Mouse (Mus musculus) gastrocnemius, postnatal 4 days (tissue): ENCODE results near the gene Stac2. TPM values are rescaled to one million over a fixed set of nuclear protein-coding genes. Genes with fewer than 3 reads are reported as not detected.

Source experiments
- DNase-seq, 2 experiments: peaks; one replicate each; pipeline ENCODE4 v3.0.0; 2021 to 2022; ENCODE audit warnings: low spot score in 2 of 2, mixed read lengths in 2 of 2
- microRNA-seq: library from miRNA; unstranded; fragments of <30 nt; microRNA quantifications from one replicate; pipeline ENCODE4 v1.2.0, GENCODE M21; 2021
- total RNA-seq, 2 experiments: library from RNA; stranded (reverse); gene quantifications; 2 replicates each; pipeline ENCODE4 v1.2.3; 2021

Stac2 gene
- total RNA-seq, 2 experiments from 2014 or later, result 0.54 to 0.60 TPM

- DNase-seq, result no peak
Observed at GRCm38 (mm10) chr11:98000378-98001140, 52.7 kb downstream of the Stac2 start.

GRCm38 (mm10) chr11:97999748-98000147 is 53.5 kb downstream of the Stac2 start:
- no peak for DNase-seq

- DNase-seq, result no peak
Observed at GRCm38 (mm10) chr11:97998898-97999608, 54.2 kb downstream of the Stac2 start.

- DNase-seq, result no peak
Observed at GRCm38 (mm10) chr11:97998074-97998793, 55.0 kb downstream of the Stac2 start.

- DNase-seq, result no peak
Observed at GRCm38 (mm10) chr11:97997387-97997960, 55.8 kb downstream of the Stac2 start.

DNA sequence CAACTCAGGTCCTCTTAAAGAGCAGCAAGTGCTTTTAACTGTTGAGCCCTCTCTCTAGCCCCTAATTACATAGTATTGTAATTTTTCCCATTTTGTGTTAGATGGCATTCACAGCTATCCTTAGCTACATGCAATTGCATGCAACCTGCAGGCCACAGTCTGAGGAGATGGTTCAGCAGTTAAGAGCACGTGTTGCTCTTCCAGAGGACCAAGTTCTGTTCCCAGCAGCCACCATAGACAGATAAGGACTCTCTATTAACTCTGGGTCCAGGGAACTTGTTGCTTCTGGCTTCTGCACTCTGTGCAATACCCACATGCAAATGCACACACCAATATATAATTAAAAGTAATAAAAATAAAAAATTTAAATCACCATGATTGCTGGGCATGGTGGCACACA is 56.6 kb downstream of the Stac2 start:
- no peak for DNase-seq

DNA sequence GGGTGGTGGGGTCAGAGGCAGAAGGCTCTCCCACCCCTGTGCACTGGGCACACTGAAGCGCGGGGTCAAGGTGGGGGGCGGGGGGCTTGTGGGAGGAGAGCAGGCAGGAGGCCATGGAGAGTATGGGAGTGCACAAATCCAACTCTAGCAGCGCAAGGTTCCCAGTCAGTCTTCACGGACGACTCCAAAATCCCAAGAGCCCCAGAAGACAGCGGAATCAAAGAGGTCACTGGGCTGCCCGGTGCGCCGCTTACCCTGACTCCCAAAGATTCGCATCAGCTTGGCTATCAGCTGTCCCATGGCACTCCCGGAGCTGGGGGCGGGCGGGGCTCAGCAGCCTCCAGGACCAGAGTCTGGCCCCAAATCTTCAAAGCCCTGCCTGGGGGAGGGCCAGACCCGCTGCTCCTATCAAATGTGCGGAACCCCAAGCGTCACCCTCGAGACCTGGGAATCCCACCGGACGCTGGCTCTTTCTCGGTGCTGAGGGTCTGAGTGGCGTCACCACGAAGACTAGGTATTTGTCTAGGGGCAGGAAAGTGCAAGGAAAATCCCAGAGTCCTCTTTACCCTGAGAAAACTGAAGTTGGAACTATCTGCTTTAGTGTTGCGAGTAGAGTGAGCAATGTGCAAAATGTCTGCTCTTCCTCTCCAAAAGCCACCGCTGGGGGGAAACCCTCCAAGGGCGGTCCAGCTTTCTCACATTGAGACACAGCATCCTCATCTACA is 57.5 kb downstream of the Stac2 start, which contains the start of gene Arl5c:
Gene Arl5c (minus strand): TSS at position 618 of the 725 bp plus-strand sequence.
- no peak for DNase-seq

- peak; percentile 53 to 75 for DNase-seq
Observed at GRCm38 (mm10) chr11:97994539-97995100, 58.6 kb downstream of the Stac2 start.

DNA sequence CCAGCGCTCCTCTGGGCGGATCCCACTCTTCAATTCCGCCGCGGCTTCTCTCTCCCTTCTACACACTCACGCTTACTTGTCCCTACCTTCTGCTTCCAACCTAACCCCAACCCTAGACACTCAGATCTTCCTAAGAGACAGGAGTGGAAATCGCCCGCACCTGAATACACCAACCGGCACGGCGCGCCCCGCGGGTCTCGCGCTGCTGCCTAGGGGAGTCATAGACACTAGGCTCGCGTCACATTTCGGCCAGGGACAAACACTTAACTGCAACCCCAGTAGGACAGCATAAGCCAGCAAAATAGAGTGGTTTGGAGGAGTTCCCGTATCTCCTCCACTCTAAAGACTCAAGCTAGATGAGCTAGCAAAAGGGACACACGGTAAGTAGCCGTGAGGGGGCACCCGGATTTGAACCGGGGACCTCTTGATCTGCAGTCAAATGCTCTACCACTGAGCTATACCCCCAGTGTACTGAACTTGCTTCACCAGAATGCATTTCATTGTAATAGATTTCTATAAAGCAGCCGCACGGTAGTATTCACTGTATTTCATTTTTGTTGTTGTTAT is 64.6 kb downstream of the Stac2 start:
- peak; percentile 62 to 83 for DNase-seq

- peak; percentile 86 to 93 for DNase-seq
Observed at GRCm38 (mm10) chr11:97987551-97988526, 65.4 kb downstream of the Stac2 start.

GRCm38 (mm10) chr11:97986738-97987465 is 66.4 kb downstream of the Stac2 start:
- DNase-seq, result no peak

Small RNAs within 50 kb of the gene (microRNA-seq; reads per million reads assigned to microRNA genes)
- not detected for gene Gm27597

Other genes starting within 250 kb of the Stac2 start
- 1 to 10 TPM; 1.0 to 2.4 TPM for gene B230217C12Rik, start 212.7 kb downstream of the Stac2 start, total RNA-seq
- under 1 TPM; 0.27 to 0.44 TPM for gene Fbxo47, start 169.3 kb downstream of the Stac2 start, total RNA-seq
- gene Plxdc1, start 67.0 kb downstream of the Stac2 start, total RNA-seq, result 1 to 10 TPM; 7.1 to 7.6 TPM
- 1 to 10 TPM; 1.5 to 1.9 TPM for gene Arl5c, start 57.3 kb downstream of the Stac2 start, total RNA-seq
- gene Cacnb1, start 30.4 kb downstream of the Stac2 start, total RNA-seq, result 100 to 1,000 TPM; 240 to 241 TPM
- 1,000 to 10,000 TPM; 1,153 to 1,224 TPM for gene Rpl19, start 26.8 kb downstream of the Stac2 start, total RNA-seq
- 10 to 100 TPM; 16.9 to 18.2 TPM for gene Fbxl20, start 96.9 kb upstream of the Stac2 start, total RNA-seq
- gene Med1, start 139.8 kb upstream of the Stac2 start, total RNA-seq, result 10 to 100 TPM; 28.5 to 34.8 TPM
- gene Cdk12, start 149.6 kb upstream of the Stac2 start, total RNA-seq, result 10 to 100 TPM; 28.5 to 31.0 TPM